Mouse (Mus musculus) hindbrain, embryonic 13.5 days (tissue): Measurements from ENCODE around the gene Mrpl49. TPM values are rescaled to one million over a fixed set of nuclear protein-coding genes. Genes with fewer than 3 reads are reported as not detected.
"Not testable (repeated sequence)": the region's sequence is repeated elsewhere in the genome, so short reads cannot be mapped to it uniquely, and the experiment has no call there.

ENCODE experiments used
- ATAC-seq: fragments of 200-750 bp; cut with Nextera tagmentation; 2 replicates; pipeline ENCODE4 v1.8.0; 2017; ENCODE audit warnings: moderate TSS enrichment; ENCODE audit not compliant: low FRiP score
- H3K27ac ChIP-seq: fragments of 300-500 bp; sonication (generic); 2 replicates; pipeline ENCODE4 v1.5.1; 2015; ENCODE audit warnings: inconsistent platforms, mild to moderate bottlenecking, moderate library complexity
- H3K27me3 ChIP-seq: fragments of 300-500 bp; sonication (generic); 2 replicates; pipeline ENCODE4 v1.6.1; 2015; ENCODE audit warnings: mild to moderate bottlenecking, inconsistent platforms
- H3K36me3 ChIP-seq: fragments of 300-500 bp; sonication (generic); 2 replicates; pipeline ENCODE4 v1.6.1; 2015; ENCODE audit warnings: mild to moderate bottlenecking, inconsistent platforms
- H3K4me1 ChIP-seq: fragments of 300-500 bp; sonication (generic); replicated peaks from 2 replicates; pipeline ENCODE4 v1.6.1; 2015; ENCODE audit warnings: inconsistent platforms
- H3K4me2 ChIP-seq: fragments of 300-500 bp; sonication (generic); 2 replicates; pipeline ENCODE4 v1.6.1; 2015; ENCODE audit warnings: inconsistent platforms, mild to moderate bottlenecking, moderate library complexity
- H3K4me3 ChIP-seq: fragments of 300-500 bp; sonication (generic); 2 replicates; pipeline ENCODE4 v1.5.1; 2015; ENCODE audit warnings: mild to moderate bottlenecking, inconsistent platforms
- H3K9ac ChIP-seq: fragments of 300-500 bp; sonication (generic); 2 replicates; pipeline ENCODE4 v1.6.1; 2015; ENCODE audit warnings: mild to moderate bottlenecking, inconsistent platforms
- H3K9me3 ChIP-seq: fragments of 300-500 bp; sonication (generic); 2 replicates; pipeline ENCODE4 v1.6.1; 2016; ENCODE audit warnings: inconsistent platforms
- whole genome bisulfite sequencing: fragments of 180-500 bp; shearing (Covaris S2); methylation state at CpG from one replicate; pipeline ENCODE4 v1.1.7; 2015; 5-methylcytosine and 5-hydroxymethylcytosine counted together
- polyA plus RNA-seq: library from polyadenylated mRNA; unstranded; fragments of >200 nt; fragmentation: Nextera tagmentation; extraction: Ambion mirVana; gene quantifications from 2 replicates; pipeline ENCODE4 v1.2.1, GENCODE M21; 2015

The Mrpl49 gene
- polyA plus RNA-seq, 1 experiment from 2014 or later = 68.9 TPM

DNA sequence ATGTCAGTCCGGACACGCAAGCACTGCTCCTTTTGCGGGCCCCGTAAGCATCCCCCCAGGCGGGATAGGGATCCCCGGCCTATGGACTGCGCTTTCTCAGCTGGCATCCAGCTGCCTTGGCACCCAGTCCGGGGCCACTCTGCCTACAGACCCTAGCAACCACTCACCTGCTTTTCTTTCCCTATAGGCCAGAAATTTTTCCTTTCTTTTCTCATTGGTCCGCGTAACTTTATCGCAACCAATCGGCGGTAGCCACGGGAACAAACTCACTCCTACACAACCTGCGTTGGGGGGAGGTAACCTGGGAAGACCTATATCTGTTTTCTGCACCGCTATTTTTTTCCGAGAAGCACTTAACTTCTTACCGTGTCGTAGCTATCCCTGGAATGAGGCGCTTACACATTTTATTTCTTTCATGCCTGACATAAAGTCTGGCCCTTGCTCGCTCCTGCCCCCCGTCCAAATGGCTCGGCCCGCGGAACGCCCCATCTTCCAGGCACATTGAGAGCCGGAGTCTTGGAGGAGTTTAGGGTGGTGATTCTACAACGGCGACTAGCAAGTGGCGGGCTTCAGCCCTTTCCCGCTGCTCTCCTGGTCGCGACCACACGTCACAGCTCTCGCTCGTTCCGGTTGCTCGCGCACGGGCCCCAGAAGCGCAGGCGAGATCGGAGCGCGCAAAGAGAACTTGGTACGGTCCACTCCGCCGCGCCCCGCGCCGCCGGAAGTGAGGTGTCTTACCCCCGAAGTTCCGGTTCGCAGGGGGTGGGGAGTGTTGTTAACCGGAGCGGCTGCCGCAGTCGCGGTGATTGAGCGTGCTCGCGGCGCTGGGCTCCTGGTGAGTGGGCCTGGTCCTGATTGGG is 11.1 kb downstream of the Mrpl49 start, which contains the start of gene Syvn1:
TSS of gene Syvn1 (plus strand) at position 283 of the 860 bp plus-strand sequence.
- Histone ChIP-seq H3K9me3 (no peaks in the 10 kb centered on the region), H3K4me3 (peak within 1 kb of the TSS; percentile 88), H3K4me2 (peak within 1 kb of the TSS; percentile 99), H3K9ac (peak within 1 kb of the TSS; percentile 91), H3K4me1 (peaks cover 38% of the 10 kb centered on the region), H3K27ac (peak within 1 kb of the TSS; percentile 99), H3K36me3 (peaks cover 34% of the 10 kb centered on the region), H3K27me3 (no peaks in the 10 kb centered on the region)
- under 1% methylated on average over 65 of the region's 65 CpGs for WGBS
- ATAC-seq = peak; percentile 96

DNA sequence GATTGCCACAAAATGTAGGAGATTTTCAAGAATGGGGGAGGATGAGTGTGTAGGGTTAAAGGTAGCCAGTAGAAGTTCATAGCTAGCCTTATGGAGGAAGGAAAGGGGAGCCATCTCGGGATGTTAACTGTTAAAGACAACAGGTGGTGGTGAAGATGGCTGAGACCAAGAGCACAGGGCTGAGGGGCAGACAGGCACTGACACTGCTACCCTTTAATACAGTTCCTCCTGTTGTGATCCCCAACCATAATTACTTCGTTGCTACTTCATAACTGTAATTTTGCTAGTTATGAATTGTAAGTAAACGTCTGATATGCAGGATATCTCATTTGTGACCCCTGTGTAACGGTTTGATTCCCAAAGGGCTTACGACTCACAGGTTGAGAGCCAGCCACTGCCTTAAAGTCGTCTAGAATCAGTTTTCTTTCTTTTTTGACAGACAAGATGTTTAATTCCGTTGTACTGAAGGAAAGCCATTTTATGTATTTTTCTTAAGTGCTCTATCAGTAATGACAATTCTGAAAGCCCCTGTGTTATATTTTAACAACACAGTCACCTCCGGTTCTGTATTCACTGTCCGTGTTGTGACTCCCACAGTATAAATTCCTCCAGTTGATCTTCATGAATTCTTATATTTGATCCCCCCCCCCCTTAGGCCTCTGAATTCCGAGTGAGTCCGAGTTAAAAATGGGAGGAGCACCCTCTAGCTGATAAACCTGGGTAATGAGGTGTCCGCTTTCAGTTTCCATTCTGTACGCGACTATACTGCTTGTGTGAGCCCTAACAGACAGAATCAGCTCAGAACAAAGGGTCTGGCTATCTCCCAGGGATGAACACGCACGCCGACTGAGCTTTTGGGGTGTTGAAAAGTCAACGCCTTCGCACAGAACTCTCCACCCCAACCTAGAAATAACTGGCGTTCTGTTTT is 12.0 kb downstream of the Mrpl49 start:
- Histone ChIP-seq H3K27me3 (no peaks in the 10 kb centered on the region), H3K4me2 (peak overlapping the region; percentile 99), H3K4me1 (peaks cover 38% of the 10 kb centered on the region), H3K36me3 (peaks cover 25% of the 10 kb centered on the region), H3K9ac (peak overlapping the region; percentile 91), H3K4me3 (peak overlapping the region; percentile 88), H3K9me3 (no peaks in the 10 kb centered on the region), H3K27ac (peak overlapping the region; percentile 99)
- WGBS = 21% methylated on average over 20 of the region's 20 CpGs
- peak; percentile 46 for ATAC-seq

DNA sequence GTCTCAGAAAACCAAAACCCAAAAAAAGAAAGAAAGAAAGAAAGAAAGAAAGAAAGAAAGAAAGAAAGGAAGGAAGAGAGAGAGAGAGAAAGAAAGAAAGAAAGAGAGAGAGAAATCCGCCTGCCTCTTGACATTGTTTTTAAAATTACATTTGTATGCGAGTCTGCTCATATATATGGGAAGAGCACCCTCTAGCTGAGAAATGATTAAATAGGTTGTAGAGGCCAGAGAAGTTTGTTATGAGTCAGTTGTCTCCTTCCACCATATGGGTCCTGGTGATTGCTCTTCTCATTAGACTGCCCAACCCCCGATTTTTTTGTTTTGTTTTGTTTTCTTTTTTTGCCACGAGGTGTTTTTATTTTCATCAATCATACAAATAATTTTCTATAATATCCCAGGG is 13.5 kb downstream of the Mrpl49 start:
- not testable (repeated sequence) for ATAC-seq, H3K27ac ChIP-seq, H3K4me2 ChIP-seq, H3K9ac ChIP-seq, H3K9me3 ChIP-seq, H3K27me3 ChIP-seq, H3K4me3 ChIP-seq, H3K36me3 ChIP-seq
- peaks cover 33% of the 10 kb centered on the region for H3K4me1 ChIP-seq
- 65% methylated on average over 4 of the region's 4 CpGs for WGBS

DNA sequence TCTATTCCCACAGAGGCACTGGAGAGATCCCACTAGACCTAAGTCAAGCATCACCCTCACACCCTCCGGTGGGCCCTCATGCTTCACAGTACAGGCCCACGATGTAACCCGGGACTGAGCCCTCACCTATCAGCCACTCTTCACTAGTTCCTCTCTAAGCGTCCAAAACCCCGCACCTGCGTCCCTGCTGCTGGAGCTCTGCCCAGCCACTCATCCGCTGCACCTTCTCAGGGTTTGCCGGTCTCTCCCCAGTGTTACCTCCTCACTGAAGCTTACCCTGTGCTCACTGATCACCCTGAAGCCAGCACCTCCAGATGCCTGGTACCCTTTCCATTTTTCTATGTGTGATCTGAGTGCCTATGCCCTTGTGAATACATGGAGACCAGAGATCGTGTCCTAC is 15.3 kb downstream of the Mrpl49 start:
- Histone ChIP-seq H3K4me1 (peaks cover 16% of the 10 kb centered on the region), H3K4me3 (no peak overlapping the region), H3K36me3 (no peaks in the 10 kb centered on the region), H3K27ac (0 out of 2 replicates have a peak overlapping the region, but pooled peaks have one; percentile 13), H3K9ac (no peak overlapping the region), H3K4me2 (no peak overlapping the region), H3K27me3 (no peaks in the 10 kb centered on the region), H3K9me3 (no peaks in the 10 kb centered on the region)
- no peak for ATAC-seq
- WGBS = 77% methylated on average over 9 of the region's 9 CpGs

DNA sequence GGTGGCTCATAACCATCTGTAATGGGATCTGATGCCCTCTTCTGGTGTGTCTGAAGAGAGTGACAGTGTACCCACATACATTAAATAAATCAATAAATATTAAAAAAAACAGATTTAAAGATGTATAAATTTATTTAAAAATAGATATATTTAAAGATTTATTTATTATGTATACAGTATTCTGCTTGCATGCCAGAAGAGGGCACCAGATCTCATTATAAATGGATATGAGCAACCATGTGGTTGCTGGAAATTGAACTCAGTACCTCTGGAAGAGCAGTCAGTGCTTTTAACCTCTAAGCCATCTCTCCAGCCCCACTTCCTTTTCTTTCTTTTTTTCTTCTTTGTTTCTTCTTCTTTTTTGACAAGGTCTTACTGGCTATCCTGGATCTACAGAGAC is 17.6 kb downstream of the Mrpl49 start:
- Histone ChIP-seq H3K9me3 (no peaks in the 10 kb centered on the region), H3K9ac (no peak overlapping the region), H3K27ac (no peak overlapping the region), H3K36me3 (no peaks in the 10 kb centered on the region), H3K4me3 (no peak overlapping the region), H3K4me2 (no peak overlapping the region), H3K27me3 (no peaks in the 10 kb centered on the region), H3K4me1 (peaks cover 7% of the 10 kb centered on the region)
- ATAC-seq = no peak

- no peak for ATAC-seq
- no peaks in the 10 kb centered on the region for H3K9me3 ChIP-seq
- no peaks in the 10 kb centered on the region for H3K27me3 ChIP-seq
- H3K4me2 ChIP-seq = no peak overlapping the region
- no peak overlapping the region for H3K9ac ChIP-seq
- 83% methylated on average over 7 of the region's 7 CpGs for WGBS
- no peaks in the 10 kb centered on the region for H3K36me3 ChIP-seq
- H3K4me3 ChIP-seq = no peak overlapping the region
- no peak overlapping the region for H3K27ac ChIP-seq
- 0 out of 2 replicates have a peak, but pooled peaks cover 5% of the 10 kb centered on the region for H3K4me1 ChIP-seq
These were observed 19.3 kb downstream of the Mrpl49 start for GRCm38 (mm10) chr19:6038326-6038725.

- no peaks in the 10 kb centered on the region for H3K36me3 ChIP-seq
- H3K9me3 ChIP-seq = no peaks in the 10 kb centered on the region
- ATAC-seq = no peak
- H3K4me1 ChIP-seq = 0 out of 2 replicates have a peak, but pooled peaks cover 5% of the 10 kb centered on the region
- H3K4me3 ChIP-seq = no peak overlapping the region
- H3K9ac ChIP-seq = no peak overlapping the region
- no peak overlapping the region for H3K4me2 ChIP-seq
- no peaks in the 10 kb centered on the region for H3K27me3 ChIP-seq
- H3K27ac ChIP-seq = no peak overlapping the region
These were observed 19.9 kb downstream of the Mrpl49 start for GRCm38 (mm10) chr19:6037695-6038094.

GRCm38 (mm10) chr19:6035966-6036585 is 21.5 kb downstream of the Mrpl49 start:
- no peak for ATAC-seq
- Histone ChIP-seq H3K36me3 (no peaks in the 10 kb centered on the region), H3K27me3 (no peaks in the 10 kb centered on the region), H3K27ac (no peak overlapping the region), H3K9me3 (no peaks in the 10 kb centered on the region), H3K4me1 (no peaks in the 10 kb centered on the region), H3K4me2 (no peak overlapping the region), H3K9ac (no peak overlapping the region), H3K4me3 (no peak overlapping the region)
- WGBS = 80% methylated on average over 9 of the region's 9 CpGs

- Histone ChIP-seq H3K27ac (no peak overlapping the region), H3K4me1 (no peaks in the 10 kb centered on the region), H3K9me3 (no peaks in the 10 kb centered on the region), H3K4me2 (no peak overlapping the region), H3K36me3 (no peaks in the 10 kb centered on the region), H3K4me3 (no peak overlapping the region), H3K27me3 (no peaks in the 10 kb centered on the region), H3K9ac (no peak overlapping the region)
- 77% methylated on average over 14 of the region's 14 CpGs for WGBS
- no peak for ATAC-seq
These were observed 26.9 kb downstream of the Mrpl49 start for GRCm38 (mm10) chr19:6030520-6031280.

GRCm38 (mm10) chr19:6029426-6029825 is 28.2 kb downstream of the Mrpl49 start:
- no peak overlapping the region for H3K9ac ChIP-seq
- H3K27ac ChIP-seq = no peak overlapping the region
- H3K4me1 ChIP-seq = no peaks in the 10 kb centered on the region
- no peak overlapping the region for H3K4me3 ChIP-seq
- H3K4me2 ChIP-seq = no peak overlapping the region
- 81% methylated on average over 9 of the region's 9 CpGs for WGBS
- no peaks in the 10 kb centered on the region for H3K9me3 ChIP-seq
- no peak for ATAC-seq
- H3K36me3 ChIP-seq = no peaks in the 10 kb centered on the region
- no peaks in the 10 kb centered on the region for H3K27me3 ChIP-seq

DNA sequence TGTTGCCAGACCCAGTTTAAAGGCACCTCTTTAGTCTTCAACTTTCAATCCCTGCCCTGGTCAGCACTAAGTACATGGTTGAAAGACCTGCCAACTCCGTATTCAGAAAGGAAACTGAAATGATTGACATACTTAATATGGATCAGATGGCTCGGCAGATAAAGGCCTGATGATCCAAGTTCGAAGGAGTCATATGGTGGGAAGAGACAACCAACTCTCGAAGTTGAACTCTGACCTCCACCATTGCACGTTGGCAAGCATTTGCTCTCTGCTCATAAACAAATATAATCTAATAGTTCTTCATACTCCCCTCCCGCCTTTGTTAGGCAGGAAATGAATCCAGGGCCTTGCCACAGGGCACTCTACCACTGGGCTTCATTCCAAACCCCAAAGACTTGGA is 28.6 kb downstream of the Mrpl49 start:
- no peak for ATAC-seq
- no peak overlapping the region for H3K4me2 ChIP-seq
- WGBS = 86% methylated on average over 6 of the region's 6 CpGs

More for the DNA sequence above, 28.6 kb downstream of the Mrpl49 start:
- no peak overlapping the region for H3K9ac ChIP-seq
- H3K9me3 ChIP-seq = no peaks in the 10 kb centered on the region
- H3K27me3 ChIP-seq = no peaks in the 10 kb centered on the region
- no peaks in the 10 kb centered on the region for H3K36me3 ChIP-seq
- H3K27ac ChIP-seq = no peak overlapping the region
- no peak overlapping the region for H3K4me3 ChIP-seq
- no peaks in the 10 kb centered on the region for H3K4me1 ChIP-seq
